Mouse (Mus musculus) lung, postnatal 36 days (tissue): ENCODE measurements around the gene Mrgprd.

ENCODE experiments used
- DNase-seq: peaks from one replicate; pipeline ENCODE4 v3.0.0; 2022; ENCODE audit warnings: mixed read lengths

Gene Mrgprd

GRCm38 (mm10) chr7:145304153-145304552 lies 10.5 kb upstream of the Mrgprd start:
- no peak for DNase-seq

GRCm38 (mm10) chr7:145307636-145308035 lies 7.0 kb upstream of the Mrgprd start:
- no peak for DNase-seq

- DNase-seq: no peak
Measured at GRCm38 (mm10) chr7:145308061-145308675, 6.5 kb upstream of the Mrgprd start.

- DNase-seq: no peak
Measured at GRCm38 (mm10) chr7:145308866-145309265, 5.8 kb upstream of the Mrgprd start.

GRCm38 (mm10) chr7:145309877-145310276 lies 4.8 kb upstream of the Mrgprd start:
- DNase-seq: no peak

- DNase-seq: no peak
Measured at GRCm38 (mm10) chr7:145310526-145310925, 4.1 kb upstream of the Mrgprd start.

GRCm38 (mm10) chr7:145312137-145312536 lies 2.5 kb upstream of the Mrgprd start:
- DNase-seq: no peak

GRCm38 (mm10) chr7:145317522-145317921 lies 2.9 kb downstream of the Mrgprd start:
- DNase-seq: no peak

GRCm38 (mm10) chr7:145319481-145319880 lies 4.8 kb downstream of the Mrgprd start:
- no peak for DNase-seq

- DNase-seq: no peak
Measured at GRCm38 (mm10) chr7:145323607-145324006, 9.0 kb downstream of the Mrgprd start.

- no peak for DNase-seq
Measured at GRCm38 (mm10) chr7:145325697-145326096, 11.1 kb downstream of the Mrgprd start.

GRCm38 (mm10) chr7:145329982-145330381 lies 15.3 kb downstream of the Mrgprd start:
- DNase-seq: no peak

- no peak for DNase-seq
Measured at GRCm38 (mm10) chr7:145330641-145331040, 16.0 kb downstream of the Mrgprd start.

- peak; percentile 24 for DNase-seq
Measured at GRCm38 (mm10) chr7:145332376-145333041, 17.9 kb downstream of the Mrgprd start.

GRCm38 (mm10) chr7:145333936-145334335 lies 19.3 kb downstream of the Mrgprd start:
- DNase-seq: no peak

- DNase-seq: no peak
Measured at GRCm38 (mm10) chr7:145334428-145335027, 19.9 kb downstream of the Mrgprd start.

- DNase-seq: no peak
Measured at GRCm38 (mm10) chr7:145335199-145335598, 20.6 kb downstream of the Mrgprd start.

- DNase-seq: no peak
Measured at GRCm38 (mm10) chr7:145335616-145336332, 21.1 kb downstream of the Mrgprd start.

- DNase-seq: no peak
Measured at GRCm38 (mm10) chr7:145337889-145338288, 23.3 kb downstream of the Mrgprd start.

- no peak for DNase-seq
Measured at GRCm38 (mm10) chr7:145340248-145340904, 25.7 kb downstream of the Mrgprd start.
